Mouse (Mus musculus) embryonic facial prominence, embryonic 13.5 days (tissue): ENCODE data around the gene Gcn1l1. TPM values are rescaled to one million over a fixed set of nuclear protein-coding genes. Genes with fewer than 3 reads are reported as not detected.

Source experiments
- ATAC-seq: fragments of 200-750 bp; cut with Nextera tagmentation; 2 replicates; pipeline ENCODE4 v1.8.0; 2017; ENCODE audit warnings: low read depth; ENCODE audit not compliant: insufficient number of reproducible peaks, insufficient read depth, low FRiP score, low TSS enrichment
- H3K27ac ChIP-seq: fragments of 300-500 bp; sonication (generic); 2 replicates; pipeline ENCODE4 v1.5.1; 2015; ENCODE audit warnings: moderate library complexity, mild to moderate bottlenecking, inconsistent platforms
- H3K27me3 ChIP-seq: fragments of 300-500 bp; sonication (generic); 2 replicates; pipeline ENCODE4 v1.6.1; 2015; ENCODE audit warnings: mild to moderate bottlenecking, inconsistent platforms
- H3K36me3 ChIP-seq: fragments of 300-500 bp; sonication (generic); 2 replicates; pipeline ENCODE4 v1.6.1; 2015; ENCODE audit warnings: mild to moderate bottlenecking, inconsistent platforms
- H3K4me1 ChIP-seq: fragments of 300-500 bp; sonication (generic); 2 replicates; pipeline ENCODE4 v1.6.1; 2015; ENCODE audit warnings: inconsistent platforms
- H3K4me2 ChIP-seq: fragments of 300-500 bp; sonication (generic); 2 replicates; pipeline ENCODE4 v1.6.1; 2015; ENCODE audit warnings: moderate library complexity, mild to moderate bottlenecking, inconsistent platforms
- H3K4me3 ChIP-seq: fragments of 300-500 bp; sonication (generic); 2 replicates; pipeline ENCODE4 v1.5.1; 2015; ENCODE audit warnings: mild to moderate bottlenecking, inconsistent platforms
- H3K9ac ChIP-seq: fragments of 300-500 bp; sonication (generic); 2 replicates; pipeline ENCODE4 v1.6.1; 2015; ENCODE audit warnings: mild to moderate bottlenecking, inconsistent platforms
- H3K9me3 ChIP-seq: fragments of 300-500 bp; sonication (generic); 2 replicates; pipeline ENCODE4 v1.6.1; 2016; ENCODE audit warnings: inconsistent platforms
- WGBS: fragments of 180-500 bp; shearing (Covaris S2); methylation state at CpG from one replicate; pipeline ENCODE4 v1.1.7; 2015; ENCODE audit warnings: mixed read lengths; 5-methylcytosine and 5-hydroxymethylcytosine counted together
- polyA plus RNA-seq: library from polyadenylated mRNA; unstranded; fragments of >200 nt; fragmentation: Nextera tagmentation; extraction: Ambion mirVana; gene quantifications from 2 replicates; pipeline ENCODE4 v1.2.1, GENCODE M21; 2015

Gcn1l1 gene
- polyA plus RNA-seq, 1 experiment from 2014 or later: 45.8 TPM

GRCm38 (mm10) chr5:115648876-115649275 is 83.8 kb downstream of the Gcn1l1 start:
- ATAC-seq: no peak
- Histone ChIP-seq H3K36me3 (peaks cover 46% of the 10 kb centered on the region), H3K9ac (peak overlapping the region; percentile 51; the same call in 1 of the 2 replicates), H3K4me1 (peaks cover 12% of the 10 kb centered on the region), H3K4me2 (no peak overlapping the region), H3K27me3 (no peaks in the 10 kb centered on the region), H3K9me3 (no peaks in the 10 kb centered on the region), H3K4me3 (no peak overlapping the region), H3K27ac (no peak overlapping the region)
- 63% methylated on average over 3 of the region's 3 CpGs for WGBS

GRCm38 (mm10) chr5:115649699-115650098 is 84.6 kb downstream of the Gcn1l1 start:
- H3K4me1 ChIP-seq: peaks cover 12% of the 10 kb centered on the region
- H3K4me3 ChIP-seq: no peak overlapping the region
- H3K9ac ChIP-seq: no peak overlapping the region
- H3K27me3 ChIP-seq: no peaks in the 10 kb centered on the region
- H3K9me3 ChIP-seq: no peaks in the 10 kb centered on the region
- H3K4me2 ChIP-seq: no peak overlapping the region
- H3K36me3 ChIP-seq: peaks cover 38% of the 10 kb centered on the region
- WGBS: 88% methylated on average over 8 of the region's 8 CpGs
- H3K27ac ChIP-seq: no peak overlapping the region
- no peak for ATAC-seq

DNA sequence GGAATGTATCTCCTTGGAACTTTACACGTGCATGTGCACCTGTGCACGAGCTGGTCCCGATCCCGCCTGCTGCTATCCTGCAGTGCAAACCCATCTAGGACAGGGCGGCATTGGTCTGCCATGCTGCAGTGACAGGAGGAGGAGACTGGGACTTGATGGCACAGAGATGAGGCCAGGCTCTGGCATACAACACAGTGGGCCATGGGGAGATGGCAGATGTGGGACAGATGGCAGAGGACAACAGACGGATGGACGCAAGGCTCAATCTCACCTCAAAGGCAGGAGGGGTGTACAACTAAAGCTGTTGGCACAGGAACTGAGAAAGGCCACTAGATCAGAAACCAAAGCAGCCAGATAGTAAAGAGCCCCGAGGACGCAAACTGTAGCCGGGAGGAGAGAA is 85.8 kb downstream of the Gcn1l1 start:
- Histone ChIP-seq H3K4me1 (peaks cover 12% of the 10 kb centered on the region), H3K9ac (peak overlapping the region; percentile 21; the same call in 1 of the 2 replicates), H3K36me3 (peaks cover 26% of the 10 kb centered on the region), H3K27me3 (no peaks in the 10 kb centered on the region), H3K27ac (no peak overlapping the region), H3K4me2 (no peak overlapping the region), H3K9me3 (no peaks in the 10 kb centered on the region), H3K4me3 (no peak overlapping the region)
- 91% methylated on average over 10 of the region's 10 CpGs for WGBS
- ATAC-seq: no peak

- peaks cover 17% of the 10 kb centered on the region for H3K36me3 ChIP-seq
- 89% methylated on average over 10 of the region's 10 CpGs for WGBS
- no peak for ATAC-seq
- H3K4me2 ChIP-seq: peak overlapping the region; percentile 66
- no peak overlapping the region for H3K27ac ChIP-seq
- H3K4me3 ChIP-seq: no peak overlapping the region
- H3K9ac ChIP-seq: peak overlapping the region; percentile 73
- H3K27me3 ChIP-seq: no peaks in the 10 kb centered on the region
- H3K4me1 ChIP-seq: peaks cover 12% of the 10 kb centered on the region
- no peaks in the 10 kb centered on the region for H3K9me3 ChIP-seq
Measured at GRCm38 (mm10) chr5:115651821-115652220, 86.8 kb downstream of the Gcn1l1 start.

- Histone ChIP-seq H3K27ac (peak overlapping the region; percentile 78), H3K4me2 (peak overlapping the region; percentile 66), H3K4me1 (peaks cover 12% of the 10 kb centered on the region), H3K9me3 (no peaks in the 10 kb centered on the region), H3K27me3 (no peaks in the 10 kb centered on the region), H3K4me3 (peak overlapping the region; percentile 45), H3K9ac (peak overlapping the region; percentile 73), H3K36me3 (peaks cover 8% of the 10 kb centered on the region)
- 2% methylated on average over 35 of the region's 35 CpGs for WGBS
- ATAC-seq: peak; percentile 97
Measured at GRCm38 (mm10) chr5:115652681-115653575, 87.9 kb downstream of the Gcn1l1 start.

DNA sequence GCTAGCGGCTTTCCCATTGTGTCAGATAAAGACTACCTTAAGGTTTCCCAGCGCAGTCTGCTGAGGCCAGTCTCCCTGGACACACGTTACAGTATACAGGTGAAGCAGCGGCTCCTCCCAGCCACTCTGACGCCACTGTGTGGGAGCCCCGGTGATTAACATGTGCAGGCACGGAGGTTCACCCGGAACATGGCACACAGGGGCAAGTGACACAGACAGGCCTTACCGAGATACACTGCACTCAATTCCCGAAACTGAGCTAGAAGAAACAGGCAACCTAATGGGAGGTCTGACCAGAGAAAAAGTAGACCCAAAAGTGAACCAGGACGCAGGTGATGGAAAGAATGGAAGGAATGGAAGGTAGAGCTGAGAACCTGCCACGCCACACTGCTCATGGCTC is 88.7 kb downstream of the Gcn1l1 start:
- no peak overlapping the region for H3K4me3 ChIP-seq
- H3K9me3 ChIP-seq: no peaks in the 10 kb centered on the region
- H3K9ac ChIP-seq: no peak overlapping the region
- H3K36me3 ChIP-seq: peaks cover 3% of the 10 kb centered on the region; the same call in 1 of the 2 replicates
- no peaks in the 10 kb centered on the region for H3K27me3 ChIP-seq
- no peak overlapping the region for H3K4me2 ChIP-seq
- 83% methylated on average over 12 of the region's 12 CpGs for WGBS
- H3K27ac ChIP-seq: no peak overlapping the region
- peaks cover 8% of the 10 kb centered on the region for H3K4me1 ChIP-seq
- no peak for ATAC-seq

- H3K9me3 ChIP-seq: no peaks in the 10 kb centered on the region
- H3K4me1 ChIP-seq: peaks cover 8% of the 10 kb centered on the region
- no peak overlapping the region for H3K27ac ChIP-seq
- H3K36me3 ChIP-seq: no peaks in the 10 kb centered on the region
- 69% methylated on average over 6 of the region's 6 CpGs for WGBS
- no peaks in the 10 kb centered on the region for H3K27me3 ChIP-seq
- no peak for ATAC-seq
- H3K9ac ChIP-seq: no peak overlapping the region
- H3K4me3 ChIP-seq: no peak overlapping the region
- no peak overlapping the region for H3K4me2 ChIP-seq
Measured at GRCm38 (mm10) chr5:115656677-115657076, 91.6 kb downstream of the Gcn1l1 start.

DNA sequence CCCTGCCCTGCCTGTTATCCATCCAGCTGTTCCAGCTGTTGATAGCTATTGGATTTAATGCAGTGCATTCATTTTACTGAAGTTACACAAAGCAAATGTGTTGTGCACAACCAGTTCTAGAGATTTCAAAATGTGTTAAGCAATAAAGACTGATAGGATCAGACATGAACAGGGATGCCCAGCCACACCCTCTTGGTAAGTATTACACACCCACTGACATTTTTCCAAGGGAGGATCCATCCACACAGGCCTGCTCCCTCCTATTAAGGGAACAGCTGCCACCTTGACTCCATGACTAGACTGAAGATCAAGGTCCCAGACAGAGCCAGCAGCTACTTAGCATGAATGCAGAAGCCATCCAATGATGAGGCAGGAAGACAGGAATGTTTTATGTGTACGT is 92.2 kb downstream of the Gcn1l1 start:
- 73% methylated on average over 1 of the region's 1 CpGs for WGBS
- H3K27ac ChIP-seq: no peak overlapping the region
- H3K9me3 ChIP-seq: no peaks in the 10 kb centered on the region

DNA sequence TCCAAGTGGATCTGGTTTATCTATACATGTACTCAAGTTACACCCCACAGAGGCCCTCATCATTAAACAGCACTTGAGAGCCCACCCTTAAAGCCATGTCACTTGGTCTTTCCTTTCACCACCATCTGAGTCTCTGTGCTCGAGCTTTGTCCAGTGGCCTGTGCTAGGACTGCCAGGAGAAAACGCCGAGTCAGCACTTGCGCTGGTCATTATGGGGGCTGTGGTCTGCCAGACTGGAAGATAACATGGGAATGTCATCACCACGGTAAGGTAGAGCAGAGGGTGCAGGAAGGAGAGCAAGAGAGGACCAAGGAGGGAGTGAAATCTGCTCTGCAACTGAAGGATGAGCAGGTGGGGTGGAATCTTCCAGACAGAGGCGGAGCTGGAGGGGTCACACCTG is 93.3 kb downstream of the Gcn1l1 start:
- H3K4me3 ChIP-seq: no peak overlapping the region
- no peak overlapping the region for H3K27ac ChIP-seq
- H3K4me2 ChIP-seq: no peak overlapping the region
- H3K9ac ChIP-seq: no peak overlapping the region
- no peaks in the 10 kb centered on the region for H3K27me3 ChIP-seq
- H3K9me3 ChIP-seq: no peaks in the 10 kb centered on the region
- no peak for ATAC-seq
- WGBS: 84% methylated on average over 6 of the region's 6 CpGs
- no peaks in the 10 kb centered on the region for H3K4me1 ChIP-seq
- no peaks in the 10 kb centered on the region for H3K36me3 ChIP-seq

More for the DNA sequence above, 92.2 kb downstream of the Gcn1l1 start:
- Histone ChIP-seq H3K9ac (no peak overlapping the region), H3K27me3 (no peaks in the 10 kb centered on the region), H3K4me3 (no peak overlapping the region), H3K36me3 (no peaks in the 10 kb centered on the region), H3K4me2 (no peak overlapping the region), H3K4me1 (peaks cover 3% of the 10 kb centered on the region)
- no peak for ATAC-seq

- no peaks in the 10 kb centered on the region for H3K27me3 ChIP-seq
- no peak for ATAC-seq
- 79% methylated on average over 22 of the region's 22 CpGs for WGBS
- H3K4me1 ChIP-seq: no peaks in the 10 kb centered on the region
- H3K9me3 ChIP-seq: no peaks in the 10 kb centered on the region
- no peak overlapping the region for H3K27ac ChIP-seq
- no peak overlapping the region for H3K9ac ChIP-seq
- no peak overlapping the region for H3K4me3 ChIP-seq
- H3K4me2 ChIP-seq: no peak overlapping the region
- H3K36me3 ChIP-seq: no peaks in the 10 kb centered on the region
Measured at GRCm38 (mm10) chr5:115662658-115663057, 97.6 kb downstream of the Gcn1l1 start.

DNA sequence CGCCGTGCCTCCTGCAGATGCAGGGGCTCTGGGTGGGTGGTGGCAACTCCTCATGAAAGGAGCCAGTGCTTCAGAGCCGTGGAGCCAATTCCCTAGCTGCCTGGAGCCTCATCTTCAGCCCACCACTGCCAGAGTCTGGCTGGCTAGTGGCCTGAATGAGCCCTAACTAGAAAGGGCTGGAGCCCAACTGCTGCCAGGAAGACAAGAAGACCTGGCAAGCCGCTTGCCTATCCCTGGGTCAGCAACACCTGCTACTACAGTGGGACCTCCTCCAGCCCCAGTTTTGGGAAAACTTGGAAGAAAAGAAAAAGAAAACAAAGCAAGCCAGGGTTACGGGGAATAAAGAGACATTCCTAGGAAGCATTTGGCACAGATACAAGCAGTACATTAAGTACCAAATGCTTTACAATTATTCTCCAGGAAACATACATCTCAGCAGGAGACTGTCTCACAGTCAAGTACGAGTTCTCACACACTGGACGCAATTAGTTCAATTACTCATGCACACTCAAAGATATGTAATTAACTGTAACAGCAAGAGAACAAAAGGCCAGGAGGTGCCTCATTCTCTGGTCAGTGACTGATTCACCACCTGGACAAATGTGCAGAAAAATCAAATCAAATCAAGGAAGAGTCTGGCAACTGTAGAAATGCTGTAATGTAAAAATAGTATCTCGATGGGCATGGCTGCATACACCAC is 101.5 kb downstream of the Gcn1l1 start:
- Histone ChIP-seq H3K9ac (no peak overlapping the region), H3K9me3 (no peaks in the 10 kb centered on the region), H3K4me3 (no peak overlapping the region), H3K36me3 (no peaks in the 10 kb centered on the region), H3K4me2 (no peak overlapping the region), H3K4me1 (no peaks in the 10 kb centered on the region), H3K27me3 (no peaks in the 10 kb centered on the region), H3K27ac (no peak overlapping the region)
- WGBS: 61% methylated on average over 8 of the region's 8 CpGs
- ATAC-seq: no peak

GRCm38 (mm10) chr5:115667210-115667609 is 102.2 kb downstream of the Gcn1l1 start:
- WGBS: 81% methylated on average over 8 of the region's 8 CpGs
- Histone ChIP-seq H3K27ac (no peak overlapping the region), H3K9me3 (no peaks in the 10 kb centered on the region), H3K4me1 (no peaks in the 10 kb centered on the region), H3K27me3 (no peaks in the 10 kb centered on the region), H3K4me2 (no peak overlapping the region), H3K36me3 (no peaks in the 10 kb centered on the region), H3K4me3 (no peak overlapping the region), H3K9ac (0 out of 2 replicates have a peak overlapping the region, but pooled peaks have one; percentile 7)
- no peak for ATAC-seq
